Mouse (Mus musculus): Measurements from ENCODE around the gene Lypd3. TPM values are rescaled to one million over a fixed set of nuclear protein-coding genes. Genes with fewer than 3 reads are reported as not detected.

The Lypd3 gene
- polyA plus RNA-seq, 1 experiment from 2014 or later, result 0.83 TPM

GRCm38 (mm10) chr7:24621193-24621592 is 15.2 kb upstream of the Lypd3 start:
- no peak for ATAC-seq (ENCODE audit: low FRiP score)
- no peaks in the 10 kb centered on the region for H3K36me3 ChIP-seq (ENCODE audit: control insufficient read depth, insufficient read depth, low read length)
- H3K27ac ChIP-seq (ENCODE audit: low read depth, low read length), result no peak overlapping the region
- no peak overlapping the region for H3K4me3 ChIP-seq (ENCODE audit: low read depth, low read length)
- H3K4me2 ChIP-seq, result no peak overlapping the region
- H3K27me3 ChIP-seq (ENCODE audit: control insufficient read depth, insufficient read depth, low read length), result no peaks in the 10 kb centered on the region
- no peaks in the 10 kb centered on the region for H3K9me3 ChIP-seq (ENCODE audit: control insufficient read depth, low read length)
- no peaks in the 10 kb centered on the region for H3K4me1 ChIP-seq (ENCODE audit: control insufficient read depth, insufficient read depth, low read length)
- no peak overlapping the region for H3K9ac ChIP-seq (ENCODE audit: low read length)
- DNase-seq (ENCODE audit: low spot score, missing footprints), result peak; percentile 80
- WGBS, result 90% methylated on average over 3 of the region's 3 CpGs

GRCm38 (mm10) chr7:24622967-24623366 is 13.4 kb upstream of the Lypd3 start:
- Histone ChIP-seq H3K4me2 (no peak overlapping the region), H3K9me3 (ENCODE audit: control insufficient read depth, low read length) (no peaks in the 10 kb centered on the region), H3K9ac (ENCODE audit: low read length) (no peak overlapping the region), H3K27me3 (ENCODE audit: control insufficient read depth, insufficient read depth, low read length) (no peaks in the 10 kb centered on the region), H3K27ac (ENCODE audit: low read depth, low read length) (no peak overlapping the region), H3K36me3 (ENCODE audit: control insufficient read depth, insufficient read depth, low read length) (no peaks in the 10 kb centered on the region), H3K4me1 (ENCODE audit: control insufficient read depth, insufficient read depth, low read length) (no peaks in the 10 kb centered on the region), H3K4me3 (ENCODE audit: low read depth, low read length) (no peak overlapping the region)
- ATAC-seq (ENCODE audit: low FRiP score), result no peak
- DNase-seq (ENCODE audit: low spot score, missing footprints), result no peak
- WGBS, result 83% methylated on average over 6 of the region's 6 CpGs

GRCm38 (mm10) chr7:24628685-24629610 is 7.4 kb upstream of the Lypd3 start:
- WGBS, result 10% methylated on average over 30 of the region's 33 CpGs
- H3K27ac ChIP-seq (ENCODE audit: low read depth, low read length), result no peak overlapping the region
- peak overlapping the region; percentile 41 for H3K4me2 ChIP-seq
- H3K4me1 ChIP-seq (ENCODE audit: control insufficient read depth, insufficient read depth, low read length), result no peaks in the 10 kb centered on the region
- peak overlapping the region; percentile 9; the same call in 1 of the 2 replicates for H3K4me3 ChIP-seq (ENCODE audit: low read depth, low read length)
- no peaks in the 10 kb centered on the region for H3K9me3 ChIP-seq (ENCODE audit: control insufficient read depth, low read length)
- ATAC-seq (ENCODE audit: low FRiP score) (peak; percentile 91), DNase-seq (ENCODE audit: low spot score, missing footprints) (peak; percentile 97)
- no peaks in the 10 kb centered on the region for H3K36me3 ChIP-seq (ENCODE audit: control insufficient read depth, insufficient read depth, low read length)
- no peaks in the 10 kb centered on the region for H3K27me3 ChIP-seq (ENCODE audit: control insufficient read depth, insufficient read depth, low read length)
- peak overlapping the region; percentile 24 for H3K9ac ChIP-seq (ENCODE audit: low read length)

- no peaks in the 10 kb centered on the region for H3K4me1 ChIP-seq (ENCODE audit: control insufficient read depth, insufficient read depth, low read length)
- no peak overlapping the region for H3K4me3 ChIP-seq (ENCODE audit: low read depth, low read length)
- WGBS, result 76% methylated on average over 4 of the region's 4 CpGs
- no peaks in the 10 kb centered on the region for H3K9me3 ChIP-seq (ENCODE audit: control insufficient read depth, low read length)
- ATAC-seq (ENCODE audit: low FRiP score) (no peak), DNase-seq (ENCODE audit: low spot score, missing footprints) (peak; percentile 51)
- H3K4me2 ChIP-seq, result no peak overlapping the region
- H3K9ac ChIP-seq (ENCODE audit: low read length), result no peak overlapping the region
- no peaks in the 10 kb centered on the region for H3K36me3 ChIP-seq (ENCODE audit: control insufficient read depth, insufficient read depth, low read length)
- no peak overlapping the region for H3K27ac ChIP-seq (ENCODE audit: low read depth, low read length)
- no peaks in the 10 kb centered on the region for H3K27me3 ChIP-seq (ENCODE audit: control insufficient read depth, insufficient read depth, low read length)
Observed at GRCm38 (mm10) chr7:24629672-24630071, 6.7 kb upstream of the Lypd3 start.

GRCm38 (mm10) chr7:24630116-24630880 is 6.1 kb upstream of the Lypd3 start:
- Histone ChIP-seq H3K4me3 (ENCODE audit: low read depth, low read length) (no peak overlapping the region), H3K9ac (ENCODE audit: low read length) (no peak overlapping the region), H3K4me1 (ENCODE audit: control insufficient read depth, insufficient read depth, low read length) (no peaks in the 10 kb centered on the region), H3K36me3 (ENCODE audit: control insufficient read depth, insufficient read depth, low read length) (no peaks in the 10 kb centered on the region), H3K27ac (ENCODE audit: low read depth, low read length) (no peak overlapping the region), H3K4me2 (no peak overlapping the region), H3K9me3 (ENCODE audit: control insufficient read depth, low read length) (no peaks in the 10 kb centered on the region), H3K27me3 (ENCODE audit: control insufficient read depth, insufficient read depth, low read length) (no peaks in the 10 kb centered on the region)
- 77% methylated on average over 10 of the region's 10 CpGs for WGBS
- DNase-seq (ENCODE audit: low spot score, missing footprints) (no peak), ATAC-seq (ENCODE audit: low FRiP score) (no peak)

GRCm38 (mm10) chr7:24637046-24637445 is 696 bp downstream of the Lypd3 start:
- Histone ChIP-seq H3K4me1 (ENCODE audit: control insufficient read depth, insufficient read depth, low read length) (peaks cover 10% of the 10 kb centered on the region), H3K4me3 (ENCODE audit: low read depth, low read length) (peak overlapping the region; percentile 3; the same call in 1 of the 2 replicates), H3K9me3 (ENCODE audit: control insufficient read depth, low read length) (no peaks in the 10 kb centered on the region), H3K27ac (ENCODE audit: low read depth, low read length) (no peak overlapping the region), H3K9ac (ENCODE audit: low read length) (no peak overlapping the region), H3K27me3 (ENCODE audit: control insufficient read depth, insufficient read depth, low read length) (peaks cover 40% of the 10 kb centered on the region), H3K4me2 (peak overlapping the region; percentile 30; the same call in 1 of the 2 replicates), H3K36me3 (ENCODE audit: control insufficient read depth, insufficient read depth, low read length) (no peaks in the 10 kb centered on the region)
- DNase-seq (ENCODE audit: low spot score, missing footprints) (peak; percentile 88), ATAC-seq (ENCODE audit: low FRiP score) (peak; percentile 40; the same call in 1 of the 2 replicates)
- WGBS, result 2% methylated on average over 17 of the region's 18 CpGs

- peak; percentile 87 for DNase-seq (ENCODE audit: low spot score, missing footprints)
- Histone ChIP-seq H3K9ac (ENCODE audit: low read length) (no peak overlapping the region), H3K27me3 (ENCODE audit: control insufficient read depth, insufficient read depth, low read length) (peaks cover 40% of the 10 kb centered on the region), H3K27ac (ENCODE audit: low read depth, low read length) (no peak overlapping the region), H3K4me3 (ENCODE audit: low read depth, low read length) (peak overlapping the region; percentile 29), H3K4me2 (peak overlapping the region; percentile 62), H3K36me3 (ENCODE audit: control insufficient read depth, insufficient read depth, low read length) (no peaks in the 10 kb centered on the region), H3K9me3 (ENCODE audit: control insufficient read depth, low read length) (no peaks in the 10 kb centered on the region), H3K4me1 (ENCODE audit: control insufficient read depth, insufficient read depth, low read length) (peaks cover 10% of the 10 kb centered on the region)
- ATAC-seq (ENCODE audit: low FRiP score), result peak; percentile 43
- WGBS, result 4% methylated on average over 35 of the region's 35 CpGs
Observed at GRCm38 (mm10) chr7:24638026-24638856, 1.9 kb downstream of the Lypd3 start.

- ATAC-seq (ENCODE audit: low FRiP score), result no peak
Observed at GRCm38 (mm10) chr7:24640450-24640849, 4.1 kb downstream of the Lypd3 start.

More at GRCm38 (mm10) chr7:24640450-24640849, 4.1 kb downstream of the Lypd3 start:
- no peaks in the 10 kb centered on the region for H3K9me3 ChIP-seq (ENCODE audit: control insufficient read depth, low read length)
- H3K27me3 ChIP-seq (ENCODE audit: control insufficient read depth, insufficient read depth, low read length), result peaks cover 40% of the 10 kb centered on the region
- 60% methylated on average over 13 of the region's 13 CpGs for WGBS
- H3K36me3 ChIP-seq (ENCODE audit: control insufficient read depth, insufficient read depth, low read length), result no peaks in the 10 kb centered on the region
- H3K27ac ChIP-seq (ENCODE audit: low read depth, low read length), result no peak overlapping the region
- H3K4me3 ChIP-seq (ENCODE audit: low read depth, low read length), result no peak overlapping the region
- no peak for DNase-seq (ENCODE audit: low spot score, missing footprints)
- H3K4me1 ChIP-seq (ENCODE audit: control insufficient read depth, insufficient read depth, low read length), result peaks cover 10% of the 10 kb centered on the region
- no peak overlapping the region for H3K4me2 ChIP-seq
- H3K9ac ChIP-seq (ENCODE audit: low read length), result no peak overlapping the region

Data from midbrain, embryonic 11.5 days (tissue).